Mouse (Mus musculus) MEL (cell line): ENCODE data around the gene Ednrb. TPM values are rescaled to one million over a fixed set of nuclear protein-coding genes. Genes with fewer than 3 reads are reported as not detected.

Experiments
- DNase-seq: peaks from one replicate; pipeline ENCODE4 v3.0.0; 2011; ENCODE audit warnings: low read depth, low spot score
- H3K27ac ChIP-seq: 2 replicates; pipeline ENCODE4 v1.5.1; 2012; ENCODE audit warnings: low read depth, mild to moderate bottlenecking, control low read depth, low read length, moderate library complexity; ENCODE audit not compliant: control insufficient read depth
- H3K27me3 ChIP-seq, 2 experiments: fragments of 150-350 bp in 1 of 2; sonication (generic) in 1 of 2; 2 replicates each; pipeline ENCODE4 v1.6.1; 2012; ENCODE audit warnings: low read length in 2 of 2, mild to moderate bottlenecking in 2 of 2, improper control_type of control experiment in 1 of 2, moderate library complexity in 1 of 2; ENCODE audit not compliant: insufficient read depth in 2 of 2, control insufficient read depth in 1 of 2
- H3K36me3 ChIP-seq, 2 experiments: 2 replicates each; pipeline ENCODE4 v1.6.1; 2012 to 2014; ENCODE audit warnings: low read length in 2 of 2, improper control_type of control experiment in 1 of 2, inconsistent platforms in 1 of 2, mild to moderate bottlenecking in 1 of 2; ENCODE audit not compliant: insufficient read depth in 2 of 2, control insufficient read depth in 1 of 2
- H3K4me1 ChIP-seq, 2 experiments: fragments of 150-350 bp in 1 of 2; sonication (generic) in 1 of 2; 2 replicates each; pipeline ENCODE4 v1.6.1; 2012; ENCODE audit warnings: low read length in 2 of 2, improper control_type of control experiment in 1 of 2, mild to moderate bottlenecking in 1 of 2; ENCODE audit not compliant: insufficient read depth in 2 of 2, control insufficient read depth in 1 of 2
- H3K4me3 ChIP-seq, 2 experiments: fragments of 150-350 bp in 1 of 2; sonication (generic) in 1 of 2; 2 replicates each; pipeline ENCODE4 v1.5.1; 2012; ENCODE audit warnings: low read depth in 2 of 2, low read length in 2 of 2, mild to moderate bottlenecking in 2 of 2, moderate library complexity in 2 of 2, control low read depth in 1 of 2, improper control_type of control experiment in 1 of 2; ENCODE audit not compliant: control insufficient read depth in 1 of 2, insufficient read depth in 1 of 2
- H3K79me2 ChIP-seq: 2 replicates; pipeline ENCODE4 v1.6.1; 2012; ENCODE audit warnings: mild to moderate bottlenecking, low read length, moderate library complexity; ENCODE audit not compliant: control insufficient read depth, poor library complexity, insufficient read depth
- H3K9ac ChIP-seq: 2 replicates; pipeline ENCODE4 v1.6.1; 2012; ENCODE audit warnings: low read depth, mild to moderate bottlenecking, control low read depth, low read length, moderate library complexity; ENCODE audit not compliant: control insufficient read depth, poor library complexity, severe bottlenecking
- H3K9me3 ChIP-seq: fragments of 150-350 bp; sonication (generic); replicated peaks from 2 replicates; pipeline ENCODE4 v1.6.1; 2012; ENCODE audit warnings: mild to moderate bottlenecking, low read length, improper control_type of control experiment, moderate library complexity; ENCODE audit not compliant: insufficient read depth
- CHD2 ChIP-seq: IDR thresholded peaks from 2 replicates; pipeline ENCODE4 v1.6.1; 2011; ENCODE audit warnings: low read length, improper control_type of control experiment
- EP300 ChIP-seq, 2 experiments: IDR thresholded peaks; 2 replicates each; pipeline ENCODE4 v1.6.1; 2011; ENCODE audit warnings: improper control_type of control experiment in 2 of 2, low read length in 2 of 2, low read depth in 1 of 2, mild to moderate bottlenecking in 1 of 2
- JUND ChIP-seq: IDR thresholded peaks from 2 replicates; pipeline ENCODE4 v1.6.1; 2011; ENCODE audit warnings: low read depth, mild to moderate bottlenecking, improper control_type of control experiment, low read length
- KAT2A ChIP-seq: conservative IDR thresholded peaks from 2 replicates; pipeline ENCODE4 v1.6.1; 2012; ENCODE audit warnings: low read depth, low read length, improper control_type of control experiment, inconsistent platforms
- MEF2A ChIP-seq: IDR thresholded peaks from 2 replicates; pipeline ENCODE4 v1.6.1; 2014; ENCODE audit warnings: low read depth, mild to moderate bottlenecking, inconsistent platforms, low read length, improper control_type of control experiment; ENCODE audit not compliant: poor library complexity, insufficient replicate concordance, severe bottlenecking; ENCODE audit errors: extremely low read depth
- MXI1 ChIP-seq: IDR thresholded peaks from 2 replicates; pipeline ENCODE4 v1.6.1; 2011; ENCODE audit warnings: mild to moderate bottlenecking, low read depth, low read length, improper control_type of control experiment
- POLR2A ChIP-seq, 2 experiments: IDR thresholded peaks; 2 replicates each; pipeline ENCODE4 v1.6.1; 2011 to 2012; ENCODE audit warnings: low read length in 2 of 2, mild to moderate bottlenecking in 2 of 2, control low read depth in 1 of 2, improper control_type of control experiment in 1 of 2, low read depth in 1 of 2, moderate library complexity in 1 of 2; ENCODE audit not compliant: control insufficient read depth in 1 of 2, insufficient read depth in 1 of 2, poor library complexity in 1 of 2
- POLR2AphosphoS2 ChIP-seq: IDR thresholded peaks from 2 replicates; pipeline ENCODE4 v1.6.1; 2011; ENCODE audit warnings: low read length, improper control_type of control experiment
- POLR2AphosphoS5 ChIP-seq: IDR thresholded peaks from 2 replicates; pipeline ENCODE4 v1.6.1; 2012; ENCODE audit warnings: low read depth, borderline replicate concordance, mild to moderate bottlenecking, inconsistent platforms, low read length, moderate library complexity, mixed read lengths
- RAD21 ChIP-seq: IDR thresholded peaks from 2 replicates; pipeline ENCODE4 v1.6.1; 2011; ENCODE audit warnings: mild to moderate bottlenecking, low read depth, low read length, improper control_type of control experiment
- RCOR1 ChIP-seq: IDR thresholded peaks from 2 replicates; pipeline ENCODE4 v1.6.1; 2012; ENCODE audit warnings: low read depth, mild to moderate bottlenecking, inconsistent platforms, low read length, improper control_type of control experiment
- TBP ChIP-seq: IDR thresholded peaks from 2 replicates; pipeline ENCODE4 v1.8.0; 2011; ENCODE audit warnings: low read depth, low read length, improper control_type of control experiment
- TCF12 ChIP-seq: IDR thresholded peaks from 2 replicates; pipeline ENCODE4 v1.6.1; 2014; ENCODE audit warnings: low read depth, mild to moderate bottlenecking, inconsistent platforms, low read length, improper control_type of control experiment, moderate library complexity
- UBTF ChIP-seq: IDR thresholded peaks from 2 replicates; pipeline ENCODE4 v1.6.1; 2012; ENCODE audit warnings: low read depth, mild to moderate bottlenecking, inconsistent platforms, low read length, improper control_type of control experiment, moderate library complexity, borderline replicate concordance; ENCODE audit not compliant: insufficient read depth
- USF2 ChIP-seq, 2 experiments: IDR thresholded peaks; 2 replicates each; pipeline ENCODE4 v1.6.1; 2011 to 2012; ENCODE audit warnings: improper control_type of control experiment in 2 of 2, low read length in 2 of 2, borderline replicate concordance in 1 of 2, inconsistent platforms in 1 of 2, low read depth in 1 of 2, mild to moderate bottlenecking in 1 of 2; ENCODE audit not compliant: insufficient read depth in 1 of 2
- ZC3H11A ChIP-seq: IDR thresholded peaks from 2 replicates; pipeline ENCODE4 v1.6.1; 2012; ENCODE audit warnings: low read depth, mild to moderate bottlenecking, inconsistent platforms, low read length, improper control_type of control experiment
- ZKSCAN1 ChIP-seq: IDR thresholded peaks from 2 replicates; pipeline ENCODE4 v1.6.1; 2012; ENCODE audit warnings: low read depth, mild to moderate bottlenecking, inconsistent platforms, low read length, improper control_type of control experiment, moderate library complexity
- ZMIZ1 ChIP-seq: IDR thresholded peaks from 2 replicates; pipeline ENCODE4 v1.6.1; 2012; ENCODE audit warnings: low read depth, mild to moderate bottlenecking, inconsistent platforms, low read length, improper control_type of control experiment, moderate library complexity
- ZNF384 ChIP-seq: IDR thresholded peaks from 2 replicates; pipeline ENCODE4 v1.6.1; 2012; ENCODE audit warnings: low read depth, mild to moderate bottlenecking, inconsistent platforms, low read length, improper control_type of control experiment
- polyA plus RNA-seq, 2 experiments: library from polyadenylated mRNA; stranded (reverse) in 1 of 2; unstranded in 1 of 2; fragments of >175 nt in 1 of 2; fragments of >200 nt in 1 of 2; gene quantifications; 2 replicates each; pipeline versions ENCODE4 v1.2.1 to v1.2.4; 2012; ENCODE audit warnings: low replicate concordance in 2 of 2, low read depth in 1 of 2; ENCODE audit not compliant: insufficient read length in 2 of 2, insufficient read depth in 1 of 2, missing spikeins in 1 of 2
- total RNA-seq: library from RNA; depleted of rRNA; stranded (reverse); fragments of 300-350 nt; gene quantifications from 2 replicates; pipeline ENCODE4 v1.2.3, GENCODE M21; 2012

The Ednrb gene
- total and polyA plus RNA-seq, 3 experiments = not detected

GRCm38 (mm10) chr14:103832472-103832871, 11.7 kb downstream of the Ednrb start:
- Histone ChIP-seq H3K9me3 (no peaks in the 10 kb centered on the region), H3K36me3 (no peaks in the 10 kb centered on the region), H3K9ac (no peak overlapping the region), H3K4me1 (no peaks in the 10 kb centered on the region), H3K4me3 (no peak overlapping the region), H3K79me2 (no peaks in the 10 kb centered on the region), H3K27ac (no peak overlapping the region), H3K27me3 (no peaks in the 10 kb centered on the region)
- DNase-seq = no peak
- no peak for TF ChIP-seq POLR2A (IDR thresholded peaks at IDR 0.05; ENCODE audit: control insufficient read depth in 1 of 2, insufficient read depth in 1 of 2, low read depth in 1 of 2, low read length in 2 of 2, poor library complexity in 1 of 2)
- no peak for TF ChIP-seq CHD2
- TF ChIP-seq ZMIZ1 = no peak
- no peak for TF ChIP-seq USF2 (IDR thresholded peaks at IDR 0.05; ENCODE audit: borderline replicate concordance in 1 of 2, insufficient read depth in 1 of 2, low read depth in 1 of 2, low read length in 2 of 2)
- TF ChIP-seq JUND = no peak
- no peak for TF ChIP-seq ZNF384
- no peak for TF ChIP-seq POLR2AphosphoS5
- TF ChIP-seq TCF12 = no peak
- TF ChIP-seq RCOR1 = no peak

- no peak for DNase-seq
- Histone ChIP-seq H3K9me3 (no peaks in the 10 kb centered on the region), H3K9ac (no peak overlapping the region), H3K27ac (no peak overlapping the region), H3K4me3 (no peak overlapping the region), H3K4me1 (no peaks in the 10 kb centered on the region), H3K36me3 (no peaks in the 10 kb centered on the region), H3K79me2 (no peaks in the 10 kb centered on the region), H3K27me3 (no peaks in the 10 kb centered on the region)
- TF ChIP-seq POLR2AphosphoS2 (no peak), MEF2A (no peak), KAT2A (no peak), TBP (no peak), ZC3H11A (no peak)
Observed at GRCm38 (mm10) chr14:103831007-103831406, 13.2 kb downstream of the Ednrb start.

GRCm38 (mm10) chr14:103826343-103826742, 17.9 kb downstream of the Ednrb start:
- no peak for TF ChIP-seq EP300 (IDR thresholded peaks at IDR 0.05; ENCODE audit: low read depth in 1 of 2, low read length in 2 of 2)
- TF ChIP-seq POLR2A (IDR thresholded peaks at IDR 0.05; ENCODE audit: control insufficient read depth in 1 of 2, insufficient read depth in 1 of 2, low read depth in 1 of 2, low read length in 2 of 2, poor library complexity in 1 of 2) = no peak
- TF ChIP-seq RAD21 = no peak
- no peak for TF ChIP-seq USF2 (IDR thresholded peaks at IDR 0.05; ENCODE audit: borderline replicate concordance in 1 of 2, insufficient read depth in 1 of 2, low read depth in 1 of 2, low read length in 2 of 2)
- no peak for TF ChIP-seq UBTF
- TF ChIP-seq ZKSCAN1 = no peak
- no peak for TF ChIP-seq MXI1
- H3K9me3 ChIP-seq = no peaks in the 10 kb centered on the region
- no peak overlapping the region for H3K4me3 ChIP-seq
- H3K36me3 ChIP-seq = no peaks in the 10 kb centered on the region
- H3K27ac ChIP-seq = no peak overlapping the region
- H3K9ac ChIP-seq = no peak overlapping the region
- H3K4me1 ChIP-seq = no peaks in the 10 kb centered on the region
- H3K27me3 ChIP-seq = no peaks in the 10 kb centered on the region
- no peak for DNase-seq
- no peaks in the 10 kb centered on the region for H3K79me2 ChIP-seq
